Mouse (Mus musculus) liver, embryonic 14.5 days (tissue): ENCODE measurements around the gene Zbtb38. TPM values are rescaled to one million over a fixed set of nuclear protein-coding genes. Genes with fewer than 3 reads are reported as not detected.

ENCODE experiments used
- ATAC-seq: fragments of 200-750 bp; cut with Nextera tagmentation; 2 replicates; pipeline ENCODE4 v1.8.0; 2017; ENCODE audit warnings: moderate number of reproducible peaks, mild to moderate bottlenecking, moderate library complexity; ENCODE audit not compliant: insufficient read depth
- DNase-seq, 3 experiments: peaks; one replicate each; pipeline ENCODE4 v3.0.0-alpha.2; 2012 to 2013; ENCODE audit warnings: low read depth in 3 of 3, low spot score in 3 of 3
- H3K27ac ChIP-seq: fragments of 300-500 bp; sonication (generic); 2 replicates; pipeline ENCODE4 v1.5.1; 2014; ENCODE audit warnings: moderate library complexity, mild to moderate bottlenecking, control low read depth, inconsistent platforms
- H3K27me3 ChIP-seq: fragments of 300-500 bp; sonication (generic); 2 replicates; pipeline ENCODE4 v1.6.1; 2014; ENCODE audit warnings: mild to moderate bottlenecking, low read length, moderate library complexity; ENCODE audit not compliant: control insufficient read depth, insufficient read depth
- H3K36me3 ChIP-seq: fragments of 300-500 bp; sonication (generic); replicated peaks from 2 replicates; pipeline ENCODE4 v1.6.1; 2014; ENCODE audit warnings: low read depth; ENCODE audit not compliant: control insufficient read depth, insufficient read depth
- H3K4me1 ChIP-seq, 2 experiments: fragments of 200-500 bp in 1 of 2; fragments of 300-500 bp in 1 of 2; sonication (generic) in 1 of 2; replicated peaks; 2 replicates each; pipeline ENCODE4 v1.6.1; 2012 to 2014; ENCODE audit warnings: antibody characterized with exemption in 1 of 2, inconsistent platforms in 1 of 2, low read length in 1 of 2; ENCODE audit not compliant: control insufficient read depth in 2 of 2, insufficient read depth in 2 of 2
- H3K4me2 ChIP-seq: fragments of 300-500 bp; sonication (generic); 2 replicates; pipeline ENCODE4 v1.6.1; 2014; ENCODE audit warnings: low read depth, mild to moderate bottlenecking, control low read depth, moderate library complexity
- H3K4me3 ChIP-seq, 2 experiments: fragments of 200-500 bp in 1 of 2; fragments of 300-500 bp in 1 of 2; sonication (generic) in 1 of 2; 2 replicates each; pipeline ENCODE4 v1.5.1; 2012 to 2014; ENCODE audit warnings: low read depth in 2 of 2, low read length in 2 of 2, mild to moderate bottlenecking in 2 of 2, control low read depth in 1 of 2, inconsistent platforms in 1 of 2, moderate library complexity in 1 of 2; ENCODE audit not compliant: insufficient read depth in 1 of 2
- H3K9ac ChIP-seq: fragments of 300-500 bp; sonication (generic); replicated peaks from 2 replicates; pipeline ENCODE4 v1.6.1; 2014; ENCODE audit warnings: mild to moderate bottlenecking, control low read depth, moderate library complexity
- H3K9me3 ChIP-seq: fragments of 300-500 bp; sonication (generic); 2 replicates; pipeline ENCODE4 v1.6.1; 2016; ENCODE audit warnings: low read length, mixed read lengths; ENCODE audit not compliant: control insufficient read depth
- CTCF ChIP-seq: IDR thresholded peaks from 2 replicates; pipeline ENCODE4 v1.5.1; 2016; ENCODE audit warnings: antibody characterized with exemption, low read depth, control low read depth
- EP300 ChIP-seq: IDR thresholded peaks from 2 replicates; pipeline ENCODE4 v1.6.1; 2016; ENCODE audit warnings: antibody characterized with exemption, low read depth
- WGBS: fragments of 180-500 bp; shearing (Covaris S2); extraction: QIAGEN DNeasy Blood & Tissue Kit; methylation state at CpG from one replicate; pipeline ENCODE4 v1.1.7; 2014; ENCODE audit not compliant: insufficient replicate concordance; 5-methylcytosine and 5-hydroxymethylcytosine counted together
- polyA plus RNA-seq, 2 experiments: library from polyadenylated mRNA; depleted of rRNA in 1 of 2; stranded (reverse) in 1 of 2; unstranded in 1 of 2; fragments of >200 nt; fragmentation: Nextera tagmentation in 1 of 2; extraction: Ambion mirVana in 1 of 2; gene quantifications; 2 replicates each; pipeline versions ENCODE4 v1.2.1 to v1.2.3; 2012 to 2014

Gene Zbtb38
- polyA plus RNA-seq, 2 experiments = 0.65 to 4.5 TPM

DNA sequence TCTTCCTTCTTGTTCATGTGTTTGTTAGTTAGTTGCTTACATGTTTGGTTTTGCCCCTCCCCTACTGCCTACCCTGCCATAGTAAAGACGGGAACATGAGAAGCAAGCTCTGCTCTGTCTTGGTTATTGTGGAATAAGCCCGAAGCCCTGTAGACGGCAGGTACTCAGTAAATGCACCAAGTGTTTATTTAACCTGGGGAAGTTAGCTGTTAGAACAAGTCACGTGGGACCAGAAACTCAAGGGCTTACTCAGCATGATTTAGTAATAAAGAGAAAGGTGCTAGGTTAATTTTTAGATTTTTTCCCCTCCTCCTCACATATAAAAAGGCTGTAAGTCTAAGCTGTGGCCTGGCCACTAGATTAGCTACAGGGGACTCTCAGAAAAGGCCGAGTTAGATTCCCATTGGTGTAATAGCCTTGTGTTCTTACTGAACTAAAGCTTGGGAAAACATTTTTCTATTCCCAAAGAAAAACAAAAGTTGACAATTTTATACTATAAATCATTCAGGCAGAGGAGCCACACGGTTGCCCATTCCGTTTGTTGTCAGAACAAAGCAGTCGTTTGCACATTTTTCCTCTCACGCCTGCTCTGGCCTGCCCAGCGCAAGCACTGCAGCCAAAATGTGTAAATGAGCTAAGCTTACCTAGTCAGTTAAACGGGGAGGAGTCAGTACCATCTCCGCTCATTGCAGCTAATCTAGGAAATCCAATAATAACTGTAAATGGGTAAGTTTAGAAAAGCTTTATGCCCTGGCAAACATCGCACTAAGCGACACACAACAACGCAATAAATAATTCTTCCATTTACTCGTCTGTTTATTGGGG is 24.1 kb downstream of the Zbtb38 start:
- H3K4me3 ChIP-seq = no peak overlapping the region
- no peak overlapping the region for H3K4me2 ChIP-seq
- TF ChIP-seq EP300 = no peak
- TF ChIP-seq CTCF = no peak
- no peaks in the 10 kb centered on the region for H3K36me3 ChIP-seq
- peaks cover 4 to 8% of the 10 kb centered on the region in 2 experiments for H3K4me1 ChIP-seq
- no peak overlapping the region for H3K27ac ChIP-seq
- H3K9me3 ChIP-seq = no peaks in the 10 kb centered on the region
- 72% methylated on average over 16 of the region's 16 CpGs for WGBS
- H3K27me3 ChIP-seq = no peaks in the 10 kb centered on the region
- no peak overlapping the region for H3K9ac ChIP-seq
- no peak for ATAC-seq
- no peak for DNase-seq

- ATAC-seq (no peak), DNase-seq (no peak)
- no peaks in the 10 kb centered on the region for H3K36me3 ChIP-seq
- no peak overlapping the region for H3K4me3 ChIP-seq
- H3K4me2 ChIP-seq = no peak overlapping the region
- H3K27ac ChIP-seq = no peak overlapping the region
- TF ChIP-seq CTCF = no peak
- no peak for TF ChIP-seq EP300
- no peaks in the 10 kb centered on the region for H3K9me3 ChIP-seq
- WGBS = 67% methylated on average over 6 of the region's 6 CpGs
- H3K4me1 ChIP-seq = peaks cover 4 to 10% of the 10 kb centered on the region in 2 experiments
- no peaks in the 10 kb centered on the region for H3K27me3 ChIP-seq
- no peak overlapping the region for H3K9ac ChIP-seq
These were observed 24.9 kb downstream of the Zbtb38 start for GRCm38 (mm10) chr9:96727688-96728087.

DNA sequence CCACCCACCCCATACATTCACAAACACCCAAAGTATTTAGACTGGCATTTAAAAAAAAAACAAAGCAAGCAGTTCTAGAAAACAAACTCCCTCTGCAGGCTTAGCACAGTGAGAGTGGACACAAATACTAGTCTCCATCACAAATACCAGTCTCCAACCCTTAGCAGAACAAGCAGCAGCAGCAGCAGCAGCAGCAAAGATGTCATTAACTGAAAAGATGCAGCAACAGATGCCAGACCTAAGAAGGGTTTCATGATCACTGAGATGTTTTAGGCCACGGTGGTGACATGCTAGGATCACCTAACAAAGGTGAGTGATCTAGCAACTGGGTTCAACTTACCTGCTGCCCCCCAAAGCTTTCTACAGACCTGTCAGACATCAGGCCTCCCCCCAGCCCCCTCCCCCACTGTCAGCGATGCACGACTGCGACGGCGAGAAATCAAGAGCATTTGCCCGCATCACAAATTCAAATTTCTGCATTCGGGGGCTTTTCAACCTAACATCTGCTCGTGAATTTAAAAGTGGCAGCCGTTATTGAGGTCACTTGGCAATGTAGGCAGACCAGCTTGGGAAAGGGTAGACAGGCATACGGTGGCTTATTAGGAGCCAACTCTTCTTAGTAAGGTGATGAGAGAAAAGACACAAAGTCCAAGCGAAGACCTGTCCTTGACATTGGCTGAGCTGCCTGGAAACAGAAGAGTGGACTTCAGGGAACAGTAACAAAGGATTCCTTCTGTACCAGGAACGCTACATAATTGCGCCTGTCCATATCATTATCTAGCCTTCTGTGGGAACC is 26.1 kb downstream of the Zbtb38 start:
- Histone ChIP-seq H3K4me3 (no peak overlapping the region), H3K4me1 (peaks cover 4 to 10% of the 10 kb centered on the region in 2 experiments), H3K27me3 (no peaks in the 10 kb centered on the region), H3K27ac (no peak overlapping the region), H3K36me3 (no peaks in the 10 kb centered on the region), H3K4me2 (no peak overlapping the region), H3K9me3 (no peaks in the 10 kb centered on the region), H3K9ac (no peak overlapping the region)
- WGBS = 69% methylated on average over 14 of the region's 14 CpGs
- DNase-seq (no peak), ATAC-seq (no peak)
- TF ChIP-seq CTCF (no peak), EP300 (no peak)

- Histone ChIP-seq H3K4me3 (no peak overlapping the region), H3K27ac (no peak overlapping the region), H3K9ac (no peak overlapping the region), H3K4me2 (no peak overlapping the region), H3K36me3 (no peaks in the 10 kb centered on the region), H3K4me1 (peaks cover 4 to 12% of the 10 kb centered on the region in 2 experiments), H3K27me3 (no peaks in the 10 kb centered on the region), H3K9me3 (no peaks in the 10 kb centered on the region)
- 50% methylated on average over 9 of the region's 9 CpGs for WGBS
- ATAC-seq (no peak), DNase-seq (no peak)
- no peak for TF ChIP-seq CTCF
- no peak for TF ChIP-seq EP300
These were observed 26.9 kb downstream of the Zbtb38 start for GRCm38 (mm10) chr9:96725582-96726320.
